Mouse (Mus musculus) liver, embryonic 11.5 days (tissue): ENCODE data around the gene Kazn. TPM values are rescaled to one million over a fixed set of nuclear protein-coding genes. Genes with fewer than 3 reads are reported as not detected.

ENCODE experiments used
- ATAC-seq: fragments of 200-750 bp; cut with Nextera tagmentation; replicated peaks from 2 replicates; pipeline ENCODE4 v1.8.0; 2017; ENCODE audit warnings: moderate number of reproducible peaks, mild to moderate bottlenecking, moderate TSS enrichment, moderate library complexity; ENCODE audit not compliant: low FRiP score
- DNase-seq: peaks from one replicate; pipeline ENCODE4 v3.0.0-alpha.2; 2017; ENCODE audit warnings: low spot score
- H3K27ac ChIP-seq: fragments of 300-500 bp; sonication (generic); 2 replicates; pipeline ENCODE4 v1.5.1; 2014; ENCODE audit warnings: mild to moderate bottlenecking, low read depth, low read length, control low read depth
- H3K27me3 ChIP-seq: fragments of 300-500 bp; sonication (generic); replicated peaks from 2 replicates; pipeline ENCODE4 v1.6.1; 2014; ENCODE audit warnings: low read length, mixed read lengths; ENCODE audit not compliant: control insufficient read depth, insufficient read depth
- H3K36me3 ChIP-seq: fragments of 300-500 bp; sonication (generic); 2 replicates; pipeline ENCODE4 v1.6.1; 2014; ENCODE audit warnings: mild to moderate bottlenecking, low read length, moderate library complexity, mixed read lengths; ENCODE audit not compliant: control insufficient read depth, insufficient read depth
- H3K4me1 ChIP-seq: fragments of 300-500 bp; sonication (generic); replicated peaks from 2 replicates; pipeline ENCODE4 v1.6.1; 2014; ENCODE audit warnings: low read length, mixed read lengths; ENCODE audit not compliant: control insufficient read depth, insufficient read depth
- H3K4me2 ChIP-seq: fragments of 300-500 bp; sonication (generic); 2 replicates; pipeline ENCODE4 v1.6.1; 2014; ENCODE audit warnings: mild to moderate bottlenecking, control low read depth, moderate library complexity
- H3K4me3 ChIP-seq: fragments of 300-500 bp; sonication (generic); 2 replicates; pipeline ENCODE4 v1.5.1; 2014; ENCODE audit warnings: low read depth, low read length, control low read depth
- H3K9ac ChIP-seq: fragments of 300-500 bp; sonication (generic); 2 replicates; pipeline ENCODE4 v1.6.1; 2014; ENCODE audit warnings: low read depth, low read length, control low read depth
- H3K9me3 ChIP-seq: fragments of 300-500 bp; sonication (generic); 2 replicates; pipeline ENCODE4 v1.6.1; 2016; ENCODE audit warnings: low read length, inconsistent platforms, mixed read lengths; ENCODE audit not compliant: control insufficient read depth
- WGBS: fragments of 180-500 bp; shearing (Covaris S2); extraction: QIAGEN DNeasy Blood & Tissue Kit; methylation state at CpG from one replicate; pipeline ENCODE4 v1.1.7; 2014; 5-methylcytosine and 5-hydroxymethylcytosine counted together
- polyA plus RNA-seq: library from polyadenylated mRNA; unstranded; fragments of >200 nt; fragmentation: Nextera tagmentation; extraction: Ambion mirVana; gene quantifications from 2 replicates; pipeline ENCODE4 v1.2.1, GENCODE M21; 2014

Kazn gene
- polyA plus RNA-seq, 1 experiment from 2014 or later, result 4.4 TPM

DNA sequence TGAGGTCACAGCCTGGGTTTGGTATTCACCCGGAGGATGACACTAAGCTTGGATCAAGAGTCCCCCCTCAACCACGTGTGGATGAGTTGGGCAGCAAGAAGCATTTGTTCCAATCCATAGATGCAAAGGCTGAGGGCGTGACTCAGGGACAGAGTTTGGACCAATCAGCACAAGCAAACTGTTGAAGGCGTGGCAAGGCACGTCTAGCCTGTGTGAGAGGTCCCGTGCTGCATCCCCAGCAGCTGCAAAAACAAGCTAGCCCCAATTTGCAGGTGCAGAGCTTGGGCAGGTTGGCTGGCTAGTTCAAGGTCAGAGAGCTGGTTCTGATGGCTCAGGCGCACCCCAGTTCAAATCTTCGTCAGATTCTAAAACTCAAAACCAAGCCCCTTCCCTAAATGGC lies 20.2 kb downstream of the Kazn start:
- H3K9me3 ChIP-seq, result no peaks in the 10 kb centered on the region
- no peak overlapping the region for H3K9ac ChIP-seq
- no peak overlapping the region for H3K27ac ChIP-seq
- no peak overlapping the region for H3K4me3 ChIP-seq
- H3K4me2 ChIP-seq, result no peak overlapping the region
- WGBS, result 66% methylated on average over 8 of the region's 8 CpGs
- H3K4me1 ChIP-seq, result peaks cover 21% of the 10 kb centered on the region
- H3K36me3 ChIP-seq, result no peaks in the 10 kb centered on the region
- no peak for DNase-seq
- H3K27me3 ChIP-seq, result no peaks in the 10 kb centered on the region
- ATAC-seq, result no peak

DNA sequence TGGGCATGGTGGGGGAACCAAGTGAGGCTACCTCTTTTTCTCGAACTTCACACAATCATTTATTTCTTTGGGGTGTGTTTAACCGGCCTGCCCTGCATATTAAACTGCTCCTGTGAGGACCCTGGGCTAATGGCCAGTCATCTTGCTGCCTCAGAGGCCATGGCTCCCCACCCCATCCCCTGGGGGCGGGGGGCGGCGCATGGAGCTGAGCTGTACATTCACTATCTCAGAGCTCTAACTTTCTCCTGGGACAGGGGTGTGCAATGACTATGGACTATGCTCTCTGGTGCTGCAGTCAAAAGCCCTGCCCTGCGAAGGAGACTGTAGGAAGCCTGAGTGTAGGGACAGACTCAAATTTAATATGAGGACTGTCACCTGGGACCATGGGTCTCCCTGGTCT lies 22.2 kb downstream of the Kazn start:
- H3K4me1 ChIP-seq, result peaks cover 12% of the 10 kb centered on the region
- no peaks in the 10 kb centered on the region for H3K9me3 ChIP-seq
- DNase-seq (no peak), ATAC-seq (no peak)
- H3K27ac ChIP-seq, result no peak overlapping the region
- WGBS, result 80% methylated on average over 6 of the region's 6 CpGs
- H3K4me2 ChIP-seq, result no peak overlapping the region
- no peaks in the 10 kb centered on the region for H3K27me3 ChIP-seq
- no peak overlapping the region for H3K4me3 ChIP-seq
- H3K9ac ChIP-seq, result no peak overlapping the region
- no peaks in the 10 kb centered on the region for H3K36me3 ChIP-seq

DNA sequence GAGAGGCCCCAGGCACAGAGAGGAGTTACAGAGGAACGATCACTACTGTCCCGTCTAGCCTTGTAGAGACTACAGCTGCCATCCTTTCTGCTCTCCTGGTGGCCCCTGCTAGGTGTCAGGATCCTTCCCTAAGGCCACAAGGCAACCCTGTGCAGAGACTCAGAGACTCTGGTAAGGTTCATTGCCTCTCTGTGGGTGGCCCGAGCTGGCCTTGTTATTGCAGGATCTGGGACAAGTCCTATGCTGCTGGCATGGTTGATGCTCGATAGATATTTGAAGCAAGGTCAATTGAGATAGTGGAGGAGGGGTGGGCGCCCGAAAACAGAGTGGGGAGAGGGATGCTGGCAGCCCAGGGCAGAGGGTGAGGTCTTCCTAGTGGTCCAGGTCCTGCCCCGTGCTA lies 23.4 kb downstream of the Kazn start:
- Histone ChIP-seq H3K36me3 (no peaks in the 10 kb centered on the region), H3K27me3 (no peaks in the 10 kb centered on the region), H3K4me1 (peaks cover 8% of the 10 kb centered on the region), H3K9me3 (no peaks in the 10 kb centered on the region), H3K9ac (no peak overlapping the region), H3K27ac (no peak overlapping the region), H3K4me3 (no peak overlapping the region), H3K4me2 (no peak overlapping the region)
- WGBS, result 76% methylated on average over 7 of the region's 7 CpGs
- no peak for DNase-seq
- ATAC-seq, result no peak

DNA sequence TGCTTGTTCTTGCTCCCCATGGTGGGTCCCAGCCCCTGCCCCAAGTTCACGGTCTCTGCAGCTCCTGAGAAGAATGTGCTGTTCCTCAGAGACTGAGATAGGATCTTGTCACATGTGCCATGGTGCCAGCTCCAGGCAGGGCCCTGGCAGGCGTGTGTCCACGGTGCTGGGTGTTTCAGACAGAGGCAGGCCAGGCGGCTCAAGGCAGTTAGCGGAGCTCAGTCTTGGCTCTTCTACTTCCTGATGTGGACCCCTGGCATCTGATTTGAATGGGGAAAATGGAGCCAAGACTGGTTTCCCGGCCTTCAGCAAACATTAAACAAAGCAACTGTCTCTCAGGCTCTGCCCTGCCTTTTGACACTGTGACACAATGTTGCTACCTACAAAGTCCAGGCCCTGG lies 24.7 kb downstream of the Kazn start:
- no peak overlapping the region for H3K4me3 ChIP-seq
- 73% methylated on average over 6 of the region's 6 CpGs for WGBS
- H3K9ac ChIP-seq, result no peak overlapping the region
- H3K27me3 ChIP-seq, result no peaks in the 10 kb centered on the region
- no peak for ATAC-seq
- H3K36me3 ChIP-seq, result no peaks in the 10 kb centered on the region
- H3K27ac ChIP-seq, result no peak overlapping the region
- DNase-seq, result no peak
- H3K9me3 ChIP-seq, result no peaks in the 10 kb centered on the region
- peaks cover 10% of the 10 kb centered on the region; the same call in 1 of the 2 replicates for H3K4me1 ChIP-seq
- no peak overlapping the region for H3K4me2 ChIP-seq

- peaks cover 10% of the 10 kb centered on the region; the same call in 1 of the 2 replicates for H3K4me1 ChIP-seq
- no peaks in the 10 kb centered on the region for H3K9me3 ChIP-seq
- no peak overlapping the region for H3K27ac ChIP-seq
- H3K9ac ChIP-seq, result no peak overlapping the region
- WGBS, result 87% methylated on average over 9 of the region's 9 CpGs
- ATAC-seq (no peak), DNase-seq (no peak)
- no peak overlapping the region for H3K4me3 ChIP-seq
- no peak overlapping the region for H3K4me2 ChIP-seq
- no peaks in the 10 kb centered on the region for H3K36me3 ChIP-seq
- H3K27me3 ChIP-seq, result no peaks in the 10 kb centered on the region
Observed at GRCm38 (mm10) chr4:142212425-142212824, 26.8 kb downstream of the Kazn start.

GRCm38 (mm10) chr4:142209884-142210283 lies 29.3 kb downstream of the Kazn start:
- Histone ChIP-seq H3K4me1 (peaks cover 5% of the 10 kb centered on the region; the same call in 1 of the 2 replicates), H3K4me3 (no peak overlapping the region), H3K9ac (no peak overlapping the region), H3K27me3 (no peaks in the 10 kb centered on the region), H3K9me3 (no peaks in the 10 kb centered on the region), H3K36me3 (no peaks in the 10 kb centered on the region; the same call in 1 of the 2 replicates), H3K4me2 (no peak overlapping the region), H3K27ac (no peak overlapping the region)
- DNase-seq (no peak), ATAC-seq (no peak)
- 47% methylated on average over 9 of the region's 9 CpGs for WGBS

- DNase-seq, result no peak
- Histone ChIP-seq H3K27me3 (no peaks in the 10 kb centered on the region), H3K4me1 (peaks cover 4% of the 10 kb centered on the region; the same call in 1 of the 2 replicates), H3K36me3 (no peaks in the 10 kb centered on the region; the same call in 1 of the 2 replicates), H3K4me3 (no peak overlapping the region), H3K4me2 (no peak overlapping the region), H3K9me3 (no peaks in the 10 kb centered on the region), H3K9ac (no peak overlapping the region), H3K27ac (no peak overlapping the region)
- 64% methylated on average over 7 of the region's 7 CpGs for WGBS
- no peak for ATAC-seq
Observed at GRCm38 (mm10) chr4:142209476-142209875, 29.7 kb downstream of the Kazn start.

DNA sequence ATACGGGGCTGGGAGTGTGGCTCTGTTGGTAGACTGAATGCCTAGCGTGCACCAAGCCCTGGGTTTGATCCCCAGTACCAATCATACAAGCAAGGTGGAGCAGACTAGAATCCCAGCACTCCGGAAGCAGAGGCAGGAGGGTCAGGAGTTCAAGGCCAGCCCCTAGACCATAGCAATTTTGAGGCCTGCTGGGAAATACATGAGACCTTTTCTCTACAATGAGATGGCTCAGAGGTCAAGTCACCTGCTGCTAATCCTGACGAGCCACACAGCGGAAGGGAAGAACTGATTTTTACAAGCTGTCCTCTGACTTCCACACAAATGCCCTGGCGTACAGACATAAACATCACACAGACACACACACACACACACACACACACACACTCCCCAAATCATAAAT lies 33.5 kb downstream of the Kazn start:
- DNase-seq (no peak), ATAC-seq (no peak)
- H3K27ac ChIP-seq, result no peak overlapping the region
- no peak overlapping the region for H3K4me2 ChIP-seq
- H3K4me3 ChIP-seq, result no peak overlapping the region
- 87% methylated on average over 6 of the region's 6 CpGs for WGBS
- no peaks in the 10 kb centered on the region for H3K27me3 ChIP-seq
- no peaks in the 10 kb centered on the region; the same call in 1 of the 2 replicates for H3K36me3 ChIP-seq
- H3K9ac ChIP-seq, result no peak overlapping the region
- H3K4me1 ChIP-seq, result peaks cover 4% of the 10 kb centered on the region; the same call in 1 of the 2 replicates
- no peaks in the 10 kb centered on the region for H3K9me3 ChIP-seq

GRCm38 (mm10) chr4:142196626-142197025 lies 42.6 kb downstream of the Kazn start:
- ATAC-seq (no peak), DNase-seq (no peak)
- H3K4me3 ChIP-seq, result no peak overlapping the region
- no peak overlapping the region for H3K27ac ChIP-seq
- no peaks in the 10 kb centered on the region for H3K27me3 ChIP-seq
- H3K9me3 ChIP-seq, result no peaks in the 10 kb centered on the region
- WGBS, result 71% methylated on average over 6 of the region's 6 CpGs
- no peaks in the 10 kb centered on the region for H3K4me1 ChIP-seq
- H3K9ac ChIP-seq, result no peak overlapping the region
- H3K4me2 ChIP-seq, result no peak overlapping the region
- no peaks in the 10 kb centered on the region for H3K36me3 ChIP-seq
